8 mouse cellular contexts compared by ENCODE assay signal in genomic region chr17:25016292-25017132, GRCm38 (mm10). TPM values are rescaled to one million over a fixed set of nuclear protein-coding genes. Genes with fewer than 3 reads are reported as not detected.
DNase-seq lines count a peak whose midpoint lies in the region.

No protein-coding gene starts in this region.

- H3K36me3 ChIP-seq in hindbrain, embryonic 10.5 days: peaks cover 39% of the 10 kb centered on the region

- H3K27ac ChIP-seq in hindbrain, embryonic 10.5 days: peak overlapping the region; percentile 98

- peaks cover 21% of the 10 kb centered on the region for H3K4me1 ChIP-seq in hindbrain, embryonic 10.5 days (replicated peaks)

- under 1% methylated on average over 55 of the region's 55 CpGs for WGBS in hindbrain, embryonic 10.5 days

- DNase-seq in MN1 (ENCODE audit: low spot score): peak; percentile 87
- peak; percentile 77 for DNase-seq in c-Kit-positive CD71-positive TER-119-negative erythroid progenitor cells, embryonic 14.5 days (ENCODE audit: low read depth)
- DNase-seq in forelimb bud, embryonic 11.5 days (ENCODE audit: low read depth, low spot score): peak; percentile 24
- DNase-seq in hindbrain, embryonic 10.5 days (ENCODE audit: low spot score): peak; percentile 76
- DNase-seq in layer of hippocampus, postnatal 25 days (ENCODE audit: extremely low spot score in 1 of 2, low spot score in 1 of 2): peak; percentile 56 to 61
- DNase-seq in lung, postnatal 36 days: peak; percentile 85
- DNase-seq in ovary, postnatal 36 days (ENCODE audit: low spot score): peak; percentile 73
- peak; percentile 60 to 67 for DNase-seq in thymus, postnatal 36 days

- H3K4me3 ChIP-seq in hindbrain, embryonic 10.5 days: peak overlapping the region; percentile 90

- no peaks in the 10 kb centered on the region for H3K27me3 ChIP-seq in hindbrain, embryonic 10.5 days (ENCODE audit: insufficient read depth, poor library complexity, severe bottlenecking)

- H3K9me3 ChIP-seq in hindbrain, embryonic 10.5 days: no peaks in the 10 kb centered on the region

RNA-seq across cellular contexts. Expression of gene Ift140, which starts 0.6 kb away (rescaled TPM):
- polyA plus RNA-seq in hindbrain, embryonic 10.5 days (2016; fragmentation: Nextera tagmentation; extraction: Ambion mirVana): 25.1 and 31.7 TPM in 2 replicates
- total RNA-seq in layer of hippocampus, postnatal 25 days (2021): 10 to 100 TPM; 20.8 to 24.1 TPM

RNA-seq across cellular contexts. Expression of gene Cramp1l, which starts 0.9 kb away (rescaled TPM):
- polyA plus RNA-seq in hindbrain, embryonic 10.5 days (2016; fragmentation: Nextera tagmentation; extraction: Ambion mirVana): 7.9 and 9.1 TPM in 2 replicates
- 10 to 100 TPM; 23.6 to 27.5 TPM for total RNA-seq in layer of hippocampus, postnatal 25 days (2021)

RNA-seq across cellular contexts. Expression of gene Jpt2, which starts 56.0 kb away (rescaled TPM):
- polyA plus RNA-seq in hindbrain, embryonic 10.5 days (2016; fragmentation: Nextera tagmentation; extraction: Ambion mirVana): 358 and 426 TPM in 2 replicates
- 1 to 10 TPM; 5.5 to 5.6 TPM for total RNA-seq in layer of hippocampus, postnatal 25 days (2021)

Comparison
In these comparisons a context has a peak if more than half of its experiments do, and no peak if none do; other contexts are left out.
1. Peak in every context shown above with its lines: DNase-seq, H3K4me3 ChIP-seq and H3K27ac ChIP-seq.
2. DNase-seq: peak in every context shown above with its lines; median percentile 87 in MN1; 85 in lung, postnatal 36 days; 77 in c-Kit-positive CD71-positive TER-119-negative erythroid progenitor cells, embryonic 14.5 days; 76 in hindbrain, embryonic 10.5 days; 73 in ovary, postnatal 36 days; 64 in thymus, postnatal 36 days; 58 in layer of hippocampus, postnatal 25 days; 24 in forelimb bud, embryonic 11.5 days.